Mouse (Mus musculus) embryo, embryonic 11 days (tissue): ENCODE data around the gene Gm28919.
"Not testable (repeated sequence)": the region's sequence is repeated elsewhere in the genome, so short reads cannot be mapped to it uniquely, and the experiment has no call there.

Source experiments
- DNase-seq: peaks from one replicate; pipeline ENCODE4 v3.0.0-alpha.2; 2015

The Gm28919 gene

DNA sequence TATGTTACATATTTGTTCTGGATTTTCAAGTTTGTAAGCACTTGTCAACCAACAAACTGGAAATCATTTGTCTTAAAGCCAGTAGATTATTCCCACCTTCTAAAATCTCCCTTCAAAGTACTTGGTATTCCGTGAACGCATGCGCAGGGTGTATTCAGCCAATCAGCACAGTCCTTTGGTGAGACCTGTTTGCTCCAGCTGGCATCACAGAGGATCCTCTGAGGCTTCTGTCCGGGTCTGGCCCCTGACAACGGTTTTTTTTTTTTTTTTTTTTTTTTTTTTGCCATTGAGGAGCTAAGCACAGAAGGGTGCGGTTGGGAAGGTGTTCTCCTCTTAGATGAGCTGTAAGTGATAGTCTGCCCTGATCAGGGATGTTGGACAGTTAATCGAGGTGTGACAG is at the start of gene Gm28919:
TSS of gene Gm28919 (plus strand) at position 301 of the 400 bp plus-strand sequence.
- DNase-seq: not testable (repeated sequence)
